Mouse (Mus musculus): ENCODE measurements around the gene Glipr1. TPM values are rescaled to one million over a fixed set of nuclear protein-coding genes. Genes with fewer than 3 reads are reported as not detected.

Glipr1 gene
- polyA plus RNA-seq, 1 experiment from 2014 or later: 0.36 TPM

- Histone ChIP-seq H3K9ac (replicated peaks) (no peak overlapping the region), H3K4me3 (replicated peaks) (no peak overlapping the region), H3K27ac (no peak overlapping the region), H3K36me3 (no peaks in the 10 kb centered on the region), H3K4me2 (replicated peaks) (no peak overlapping the region), H3K27me3 (no peaks in the 10 kb centered on the region), H3K9me3 (no peaks in the 10 kb centered on the region), H3K4me1 (replicated peaks) (no peaks in the 10 kb centered on the region)
- ATAC-seq: no peak
- 82% methylated on average over 8 of the region's 8 CpGs for WGBS
These were observed 5.5 kb downstream of the Glipr1 start for GRCm38 (mm10) chr10:111996911-111997347.

- no peaks in the 10 kb centered on the region for H3K27me3 ChIP-seq
- no peaks in the 10 kb centered on the region for H3K9me3 ChIP-seq
- H3K9ac ChIP-seq (replicated peaks): no peak overlapping the region
- H3K4me3 ChIP-seq (replicated peaks): no peak overlapping the region
- no peaks in the 10 kb centered on the region for H3K4me1 ChIP-seq (replicated peaks)
- no peak overlapping the region for H3K4me2 ChIP-seq (replicated peaks)
- WGBS: 96% methylated on average over 7 of the region's 7 CpGs
- no peak for ATAC-seq
- no peaks in the 10 kb centered on the region for H3K36me3 ChIP-seq
- no peak overlapping the region for H3K27ac ChIP-seq
These were observed 5.9 kb downstream of the Glipr1 start for GRCm38 (mm10) chr10:111996549-111996904.

GRCm38 (mm10) chr10:111995803-111996548, 6.5 kb downstream of the Glipr1 start:
- H3K4me1 ChIP-seq (replicated peaks): no peaks in the 10 kb centered on the region
- no peak overlapping the region for H3K4me3 ChIP-seq (replicated peaks)
- 94% methylated on average over 11 of the region's 11 CpGs for WGBS
- no peak overlapping the region for H3K9ac ChIP-seq (replicated peaks)
- H3K4me2 ChIP-seq (replicated peaks): no peak overlapping the region
- H3K9me3 ChIP-seq: no peaks in the 10 kb centered on the region
- no peaks in the 10 kb centered on the region for H3K27me3 ChIP-seq
- no peak overlapping the region for H3K27ac ChIP-seq
- ATAC-seq: no peak
- H3K36me3 ChIP-seq: no peaks in the 10 kb centered on the region

DNA sequence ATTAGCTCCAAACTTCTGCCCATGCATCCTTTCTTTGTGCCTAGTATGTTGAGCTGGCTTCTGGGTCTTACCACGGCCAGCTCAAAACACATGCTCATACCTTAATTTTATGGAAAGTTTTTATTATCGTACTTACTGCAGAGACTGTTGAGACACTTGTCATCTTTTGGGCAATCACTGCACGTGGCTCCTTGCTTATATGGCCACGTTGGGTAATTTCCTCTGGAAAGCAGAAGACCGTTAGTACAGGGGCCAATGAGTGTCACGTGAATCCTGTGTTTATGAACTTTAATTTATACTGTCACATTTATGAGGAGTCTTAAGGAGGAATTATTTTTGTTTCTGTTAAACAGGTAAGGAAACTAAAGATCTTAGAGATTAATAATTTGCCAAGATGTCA, 16.0 kb downstream of the Glipr1 start:
- H3K4me1 ChIP-seq (replicated peaks): no peaks in the 10 kb centered on the region
- no peaks in the 10 kb centered on the region for H3K27me3 ChIP-seq
- H3K4me2 ChIP-seq (replicated peaks): no peak overlapping the region
- no peak for ATAC-seq
- H3K27ac ChIP-seq: no peak overlapping the region
- peaks cover 55% of the 10 kb centered on the region for H3K36me3 ChIP-seq
- no peak overlapping the region for H3K4me3 ChIP-seq (replicated peaks)
- H3K9me3 ChIP-seq: no peaks in the 10 kb centered on the region
- no peak overlapping the region for H3K9ac ChIP-seq (replicated peaks)
- WGBS: 97% methylated on average over 6 of the region's 6 CpGs

- Histone ChIP-seq H3K27me3 (no peaks in the 10 kb centered on the region), H3K9me3 (no peaks in the 10 kb centered on the region), H3K9ac (replicated peaks) (no peak overlapping the region), H3K4me2 (replicated peaks) (no peak overlapping the region), H3K4me1 (replicated peaks) (no peaks in the 10 kb centered on the region), H3K4me3 (replicated peaks) (no peak overlapping the region), H3K27ac (no peak overlapping the region; the same call in 1 of the 2 replicates), H3K36me3 (peaks cover 76% of the 10 kb centered on the region)
- no peak for ATAC-seq
- WGBS: 90% methylated on average over 5 of the region's 5 CpGs
These were observed 19.4 kb downstream of the Glipr1 start for GRCm38 (mm10) chr10:111983070-111983469.

- no peak for ATAC-seq
- Histone ChIP-seq H3K27me3 (no peaks in the 10 kb centered on the region), H3K4me2 (replicated peaks) (no peak overlapping the region), H3K27ac (no peak overlapping the region), H3K4me1 (replicated peaks) (peaks cover 9% of the 10 kb centered on the region), H3K9me3 (no peaks in the 10 kb centered on the region), H3K4me3 (replicated peaks) (no peak overlapping the region), H3K9ac (replicated peaks) (no peak overlapping the region), H3K36me3 (peaks cover 51% of the 10 kb centered on the region)
- WGBS: 46% methylated on average over 5 of the region's 5 CpGs
These were observed 24.8 kb downstream of the Glipr1 start for GRCm38 (mm10) chr10:111977584-111977983.

- ATAC-seq: peak; percentile 98
- Histone ChIP-seq H3K9me3 (no peaks in the 10 kb centered on the region), H3K36me3 (peaks cover 14% of the 10 kb centered on the region), H3K4me1 (replicated peaks) (peaks cover 9% of the 10 kb centered on the region), H3K9ac (replicated peaks) (peak within 1 kb of the TSS; percentile 79), H3K4me2 (replicated peaks) (peak within 1 kb of the TSS; percentile 86), H3K27me3 (0 out of 2 replicates have a peak, but pooled peaks cover 7% of the 10 kb centered on the region), H3K27ac (peak within 1 kb of the TSS; percentile 49; the same call in 1 of the 2 replicates), H3K4me3 (replicated peaks) (peak within 1 kb of the TSS; percentile 97)
- under 1% methylated on average over 51 of the region's 51 CpGs for WGBS
These were observed 29.7 kb downstream of the Glipr1 start, which contains the start of gene Krr1 for GRCm38 (mm10) chr10:111972542-111973361. TSS of gene Krr1 (plus strand) at chr10:111972664.

- Histone ChIP-seq H3K9ac (replicated peaks) (no peak overlapping the region), H3K27ac (no peak overlapping the region), H3K4me2 (replicated peaks) (peak overlapping the region; percentile 19; the same call in 1 of the 2 replicates), H3K9me3 (no peaks in the 10 kb centered on the region), H3K4me3 (replicated peaks) (no peak overlapping the region), H3K36me3 (peaks cover 11% of the 10 kb centered on the region), H3K27me3 (peaks cover 10% of the 10 kb centered on the region; the same call in 1 of the 2 replicates), H3K4me1 (replicated peaks) (peaks cover 9% of the 10 kb centered on the region)
- WGBS: 87% methylated on average over 3 of the region's 3 CpGs
- 0 out of 2 replicates have a peak, but pooled peaks have one; percentile 43 for ATAC-seq
These were observed 30.5 kb downstream of the Glipr1 start for GRCm38 (mm10) chr10:111971929-111972328.

DNA sequence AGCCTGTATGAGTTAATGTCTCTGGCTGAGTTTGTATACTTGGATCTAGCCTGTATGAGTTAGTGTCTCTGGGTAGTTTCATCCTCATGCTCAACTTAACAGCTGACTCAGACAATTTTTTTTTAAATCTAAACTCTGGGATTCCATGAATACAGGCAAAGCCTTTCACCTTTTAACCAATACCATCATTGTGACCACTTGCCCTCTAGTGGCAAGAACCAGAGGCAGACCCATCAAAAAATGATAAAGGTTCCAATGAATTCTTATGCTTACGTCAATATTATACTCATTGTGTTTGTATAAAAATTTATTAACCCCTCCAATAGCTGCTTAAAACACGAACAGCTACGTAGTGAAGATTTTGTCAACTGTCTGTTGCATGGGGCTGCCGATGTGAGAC, 36.0 kb downstream of the Glipr1 start:
- 57% methylated on average over 4 of the region's 4 CpGs for WGBS
- H3K9ac ChIP-seq (replicated peaks): no peak overlapping the region
- H3K9me3 ChIP-seq: no peaks in the 10 kb centered on the region
- H3K27ac ChIP-seq: no peak overlapping the region
- no peak overlapping the region for H3K4me2 ChIP-seq (replicated peaks)
- no peaks in the 10 kb centered on the region for H3K4me1 ChIP-seq (replicated peaks)
- H3K36me3 ChIP-seq: no peaks in the 10 kb centered on the region
- ATAC-seq: no peak
- no peak overlapping the region for H3K4me3 ChIP-seq (replicated peaks)
- H3K27me3 ChIP-seq: peaks cover 15% of the 10 kb centered on the region; the same call in 1 of the 2 replicates

GRCm38 (mm10) chr10:111960459-111960858, 42.0 kb downstream of the Glipr1 start:
- Histone ChIP-seq H3K4me1 (replicated peaks) (no peaks in the 10 kb centered on the region), H3K27ac (no peak overlapping the region), H3K9ac (replicated peaks) (no peak overlapping the region), H3K27me3 (0 out of 2 replicates have a peak, but pooled peaks cover 4% of the 10 kb centered on the region), H3K4me3 (replicated peaks) (no peak overlapping the region), H3K36me3 (no peaks in the 10 kb centered on the region), H3K9me3 (no peaks in the 10 kb centered on the region), H3K4me2 (replicated peaks) (no peak overlapping the region)
- 87% methylated on average over 6 of the region's 6 CpGs for WGBS
- no peak for ATAC-seq

GRCm38 (mm10) chr10:111959353-111959752, 43.1 kb downstream of the Glipr1 start:
- Histone ChIP-seq H3K4me3 (replicated peaks) (no peak overlapping the region), H3K4me2 (replicated peaks) (no peak overlapping the region)

DNA sequence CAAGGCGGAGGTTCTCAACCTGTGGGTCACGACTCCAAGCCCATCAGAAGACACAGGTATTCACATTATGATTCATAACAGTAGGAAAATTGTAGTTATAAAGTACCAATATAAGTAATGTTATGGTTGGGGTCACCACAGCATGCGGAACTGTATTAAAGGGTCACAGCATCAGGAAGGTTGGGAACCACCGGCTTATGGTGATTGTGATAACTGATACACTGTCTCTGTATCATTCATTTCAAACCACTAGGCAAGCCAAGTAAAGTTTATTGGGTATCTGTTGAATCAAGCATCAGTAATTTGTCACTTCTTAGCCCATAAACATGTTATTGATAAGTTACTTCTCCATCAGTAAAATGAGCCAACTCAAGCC, 44.4 kb downstream of the Glipr1 start:
- H3K27me3 ChIP-seq: peaks cover 8% of the 10 kb centered on the region; the same call in 1 of the 2 replicates
- no peak overlapping the region for H3K9ac ChIP-seq (replicated peaks)
- H3K4me3 ChIP-seq (replicated peaks): no peak overlapping the region
- no peak overlapping the region for H3K27ac ChIP-seq
- WGBS: 34% methylated on average over 4 of the region's 4 CpGs
- H3K36me3 ChIP-seq: no peaks in the 10 kb centered on the region
- peak; percentile 37; the same call in 1 of the 2 replicates for ATAC-seq
- H3K4me1 ChIP-seq (replicated peaks): no peaks in the 10 kb centered on the region
- no peak overlapping the region for H3K4me2 ChIP-seq (replicated peaks)
- H3K9me3 ChIP-seq: no peaks in the 10 kb centered on the region

More at GRCm38 (mm10) chr10:111959353-111959752, 43.1 kb downstream of the Glipr1 start:
- H3K27me3 ChIP-seq: peaks cover 8% of the 10 kb centered on the region; the same call in 1 of the 2 replicates
- H3K27ac ChIP-seq: no peak overlapping the region
- ATAC-seq: no peak
- H3K4me1 ChIP-seq (replicated peaks): no peaks in the 10 kb centered on the region
- WGBS: 86% methylated on average over 2 of the region's 2 CpGs
- no peaks in the 10 kb centered on the region for H3K9me3 ChIP-seq
- H3K36me3 ChIP-seq: no peaks in the 10 kb centered on the region
- H3K9ac ChIP-seq (replicated peaks): no peak overlapping the region

Data from midbrain, embryonic 13.5 days (tissue).